Mouse (Mus musculus): ENCODE data around the gene Mgat5.
A peak's percentile ranks its signal among the peaks of the same experiment; 100 is the strongest.

Gene Mgat5

GRCm38 (mm10) chr1:127204817-127205485 lies at the start of gene Mgat5:
Mgat5 (plus strand) TSS chr1:127205015.
- DNase-seq (ENCODE audit: extremely low read depth, low read depth) = peak; percentile 84

GRCm38 (mm10) chr1:127160118-127160760 lies 44.6 kb upstream of the Mgat5 start:
- no peak for DNase-seq (ENCODE audit: extremely low read depth, low read depth)

DNA sequence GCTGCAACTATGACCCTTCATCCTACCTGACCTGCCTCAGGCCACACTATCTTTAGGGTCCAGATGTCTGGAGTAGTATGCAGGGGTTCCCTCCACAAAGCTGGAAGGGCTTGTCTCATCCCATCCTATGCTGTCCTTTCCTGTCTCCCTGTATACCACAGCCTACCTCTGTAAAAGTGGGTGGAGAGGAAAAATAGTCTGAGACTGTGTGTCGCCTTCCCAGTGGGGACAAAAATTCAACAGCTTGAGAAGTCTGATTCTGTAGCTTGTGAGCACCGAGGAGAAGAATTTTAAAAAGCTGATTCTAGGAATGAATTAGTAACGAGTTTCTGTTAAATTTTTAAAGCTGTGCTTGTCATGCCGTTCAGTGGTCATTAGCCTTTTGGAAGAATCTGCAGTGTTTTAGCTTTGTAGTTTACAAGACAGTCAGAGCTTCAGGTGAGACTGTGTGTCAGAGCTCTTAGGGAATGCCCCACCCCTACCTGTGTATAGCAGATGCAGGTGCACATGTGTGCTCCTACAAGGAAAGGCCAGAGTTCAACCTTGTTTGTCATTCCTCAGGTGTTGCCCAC lies 40.1 kb upstream of the Mgat5 start:
- DNase-seq (ENCODE audit: extremely low read depth, low read depth) = no peak

DNA sequence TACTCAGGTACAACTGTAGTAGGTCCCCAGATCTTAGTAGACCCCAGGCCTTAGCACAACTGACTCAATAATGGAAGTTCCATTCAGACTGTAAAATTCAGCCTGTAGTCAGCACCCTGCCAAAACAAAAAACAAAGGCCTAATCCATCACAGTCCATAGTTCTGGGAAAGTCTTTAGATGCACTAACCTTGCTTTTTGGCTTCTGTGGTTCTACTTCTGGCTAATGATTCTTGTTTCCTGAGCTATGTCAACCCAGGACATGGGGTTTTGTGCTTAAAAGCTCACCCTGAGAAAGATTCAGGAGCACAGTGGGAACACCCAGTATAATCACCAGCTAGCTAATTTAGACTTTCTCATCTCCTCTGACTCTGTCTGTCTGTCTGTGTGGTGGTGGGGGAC lies 38.3 kb upstream of the Mgat5 start:
- no peak for DNase-seq (ENCODE audit: extremely low read depth, low read depth)

DNA sequence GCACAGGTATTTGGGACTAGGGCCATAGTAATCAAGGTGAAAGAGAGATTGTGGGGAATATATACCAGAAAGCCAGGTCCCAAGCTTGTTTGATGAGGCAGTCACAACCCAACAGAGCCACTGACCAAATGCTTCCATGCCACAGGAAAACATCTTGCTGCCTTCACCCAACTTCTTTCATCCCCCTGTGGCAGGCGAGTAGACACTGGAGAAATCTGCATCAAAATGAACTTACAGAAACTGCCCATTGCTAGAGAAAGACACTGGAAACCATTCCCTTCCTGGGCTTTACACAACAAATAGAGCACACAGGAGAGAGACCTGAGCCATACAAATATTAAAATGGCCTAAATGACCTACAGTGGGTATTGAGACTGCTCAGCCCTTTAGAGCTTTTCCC lies 37.2 kb upstream of the Mgat5 start:
- DNase-seq (ENCODE audit: extremely low read depth, low read depth) = no peak

DNA sequence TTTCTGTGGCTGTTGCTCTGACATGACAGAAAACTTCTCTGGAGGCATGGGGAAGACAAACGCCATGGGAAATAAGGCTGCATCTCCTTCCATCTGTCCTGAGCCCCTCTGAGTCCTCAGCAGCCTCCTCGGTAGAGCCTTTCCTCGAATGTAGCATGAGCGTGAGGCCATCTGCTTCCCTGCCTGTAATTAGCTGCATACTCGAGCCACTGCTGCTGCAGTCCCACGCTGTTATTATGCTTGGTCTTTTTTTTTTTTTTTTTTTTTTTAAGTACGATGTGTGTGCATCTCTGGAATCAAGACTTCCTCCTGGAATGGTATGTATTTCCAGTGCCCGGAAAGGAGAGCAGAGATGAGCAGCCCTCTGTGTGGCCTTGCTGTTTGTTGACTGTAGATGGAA lies 36.6 kb upstream of the Mgat5 start:
- DNase-seq (ENCODE audit: extremely low read depth, low read depth) = no peak

- DNase-seq (ENCODE audit: extremely low read depth, low read depth) = no peak
Observed at GRCm38 (mm10) chr1:127169516-127169915, 35.3 kb upstream of the Mgat5 start.

- no peak for DNase-seq (ENCODE audit: extremely low read depth, low read depth)
Observed at GRCm38 (mm10) chr1:127171361-127171760, 33.5 kb upstream of the Mgat5 start.

- DNase-seq (ENCODE audit: extremely low read depth, low read depth) = no peak
Observed at GRCm38 (mm10) chr1:127173448-127173847, 31.4 kb upstream of the Mgat5 start.

- DNase-seq (ENCODE audit: extremely low read depth, low read depth) = peak; percentile 6
Observed at GRCm38 (mm10) chr1:127192396-127192795, 12.4 kb upstream of the Mgat5 start.

GRCm38 (mm10) chr1:127199186-127199585 lies 5.6 kb upstream of the Mgat5 start:
- no peak for DNase-seq (ENCODE audit: extremely low read depth, low read depth)

- DNase-seq (ENCODE audit: extremely low read depth, low read depth) = peak; percentile 38
Observed at GRCm38 (mm10) chr1:127202360-127202759, 2.5 kb upstream of the Mgat5 start.

- peak; percentile 25 for DNase-seq (ENCODE audit: extremely low read depth, low read depth)
Observed at GRCm38 (mm10) chr1:127203231-127203764, 1.5 kb upstream of the Mgat5 start.

DNA sequence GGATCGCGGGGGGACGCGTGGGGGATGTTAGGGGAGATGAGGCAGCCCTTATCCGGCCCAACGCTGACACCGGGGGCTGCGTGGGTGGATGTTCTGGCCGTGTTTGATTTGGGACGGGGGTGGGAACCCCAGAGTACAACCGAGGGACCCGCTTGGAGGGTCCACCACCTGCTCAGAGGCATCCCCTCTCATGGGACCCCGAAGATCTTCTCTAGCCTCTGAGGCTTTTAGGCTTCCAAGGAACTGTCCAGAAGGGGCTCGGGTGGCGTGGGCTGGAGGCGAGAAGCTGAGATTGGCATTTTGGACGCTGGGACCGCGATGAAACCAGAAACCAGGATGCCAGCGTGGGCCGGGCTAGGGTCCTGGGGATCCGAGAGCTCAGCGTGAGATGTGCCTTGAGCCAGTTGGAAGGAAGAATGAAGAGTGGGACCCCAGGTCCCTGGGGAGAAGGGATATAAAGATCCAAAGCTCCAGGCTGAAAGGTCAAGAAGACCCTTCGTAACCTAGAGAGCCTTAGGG lies 745 bp downstream of the Mgat5 start:
- no peak for DNase-seq (ENCODE audit: extremely low read depth, low read depth)

DNA sequence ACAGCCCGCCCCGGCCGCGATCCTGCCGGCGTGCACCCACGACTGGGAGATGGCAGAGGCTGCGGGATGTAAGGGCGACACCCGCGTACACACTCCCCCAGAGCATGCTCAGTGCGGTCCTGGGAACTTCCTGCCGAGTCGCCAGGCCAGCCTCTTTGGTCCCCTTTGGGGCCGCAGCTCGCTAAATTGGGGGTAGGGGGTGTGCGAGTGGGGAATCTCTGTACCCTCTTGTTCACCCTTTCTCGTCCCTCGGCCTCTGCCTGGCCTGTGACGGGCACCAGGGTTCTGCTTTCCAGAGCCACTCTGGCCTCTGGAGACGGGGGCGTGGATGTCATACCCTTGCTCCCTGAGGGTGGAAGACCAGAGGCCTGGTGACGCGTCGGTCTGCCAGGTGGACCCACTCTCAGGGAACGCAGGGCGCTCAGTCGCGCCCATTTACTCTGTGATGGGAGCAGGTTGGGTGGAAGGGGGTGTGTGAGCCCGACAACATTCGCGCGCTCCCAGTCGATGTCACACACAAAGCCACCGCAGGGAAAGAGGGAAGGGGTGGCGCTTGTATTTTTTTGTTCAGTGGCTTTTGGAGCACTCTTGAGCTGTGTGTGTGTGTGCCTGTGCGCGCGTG lies 1.3 kb downstream of the Mgat5 start:
- peak; percentile 20 for DNase-seq (ENCODE audit: extremely low read depth, low read depth)

DNA sequence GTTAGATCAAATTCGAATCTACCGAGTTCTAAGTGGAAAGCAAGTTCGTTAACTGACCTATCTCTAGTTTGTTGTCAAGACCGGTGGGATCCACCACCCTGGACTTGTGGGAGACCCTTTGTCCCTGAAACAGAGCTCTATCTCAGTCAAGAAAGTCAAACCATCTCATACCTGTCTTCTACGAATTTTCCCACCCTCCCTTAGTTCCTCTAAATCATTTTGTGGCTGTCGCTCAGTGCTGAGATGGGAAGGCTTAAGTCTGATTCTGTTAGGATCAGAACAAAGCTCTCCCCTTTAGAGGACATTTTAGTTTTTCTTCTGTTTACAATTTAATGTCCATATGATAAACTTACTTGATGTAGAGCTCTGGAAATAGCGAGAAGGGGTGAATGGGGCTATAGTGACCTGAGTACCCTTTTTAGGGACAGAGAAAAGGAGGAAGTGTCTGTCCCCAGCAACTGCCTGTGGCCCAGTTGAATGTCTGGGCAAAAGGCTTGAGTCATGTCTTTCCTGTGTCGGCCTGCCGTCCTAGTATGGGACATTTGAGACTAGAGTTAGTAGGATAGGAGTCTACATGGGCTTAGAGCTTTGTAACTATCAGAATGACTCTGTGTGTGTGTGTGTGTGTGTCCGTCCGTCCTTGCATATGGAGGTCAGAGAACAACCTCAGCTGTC lies 2.2 kb downstream of the Mgat5 start:
- peak; percentile 54 for DNase-seq (ENCODE audit: extremely low read depth, low read depth)

- DNase-seq (ENCODE audit: extremely low read depth, low read depth) = no peak
Observed at GRCm38 (mm10) chr1:127208167-127208566, 3.4 kb downstream of the Mgat5 start.

DNA sequence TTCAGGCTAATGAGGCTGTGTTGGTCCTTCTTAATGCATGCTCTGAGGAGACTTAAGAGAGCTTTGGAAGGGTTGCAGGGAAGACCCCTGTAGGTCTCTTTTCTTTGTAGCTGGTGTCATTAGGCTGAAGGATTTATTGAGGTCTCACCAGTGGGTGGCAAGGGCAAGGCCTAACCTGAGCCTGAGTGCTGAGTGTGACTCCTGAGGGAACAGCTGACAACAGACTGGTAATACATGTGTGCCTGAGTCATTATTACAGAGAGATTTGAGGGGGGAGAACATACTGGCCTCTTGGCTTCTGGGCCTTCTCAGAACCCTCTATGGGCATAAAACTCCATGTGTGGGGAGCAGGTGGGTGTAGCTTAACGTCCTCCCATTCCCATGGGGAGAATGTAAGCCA lies 8.0 kb downstream of the Mgat5 start:
- DNase-seq (ENCODE audit: extremely low read depth, low read depth) = no peak

- DNase-seq (ENCODE audit: extremely low read depth, low read depth) = no peak
Observed at GRCm38 (mm10) chr1:127213434-127213833, 8.6 kb downstream of the Mgat5 start.

- DNase-seq (ENCODE audit: extremely low read depth, low read depth) = no peak
Observed at GRCm38 (mm10) chr1:127214585-127215232, 9.9 kb downstream of the Mgat5 start.

DNA sequence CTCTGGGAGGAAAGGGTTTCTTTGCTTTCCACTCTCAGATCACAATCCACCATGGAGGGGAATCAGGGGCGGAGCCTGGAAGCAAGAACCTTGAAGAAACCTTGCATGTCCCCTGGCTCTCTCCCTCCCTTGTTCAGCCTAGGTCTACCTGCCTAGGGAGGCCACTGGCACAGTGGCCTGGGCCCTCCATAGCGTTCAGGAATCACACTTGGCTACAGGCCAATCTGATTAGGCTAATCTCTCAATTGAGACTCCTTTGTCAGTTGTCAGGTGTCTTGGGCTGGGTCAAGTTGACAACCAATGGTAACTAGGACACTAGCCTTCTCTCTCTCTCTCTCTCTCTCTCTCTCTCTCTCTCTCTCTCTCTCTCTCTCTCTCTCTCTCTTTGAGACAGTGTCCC lies 12.2 kb downstream of the Mgat5 start:
- DNase-seq (ENCODE audit: extremely low read depth, low read depth) = no peak
